Mouse (Mus musculus): Measurements from ENCODE around the gene Mapk3. TPM values are rescaled to one million over a fixed set of nuclear protein-coding genes. Genes with fewer than 3 reads are reported as not detected.
"Not testable (repeated sequence)": the region's sequence is repeated elsewhere in the genome, so short reads cannot be mapped to it uniquely, and the experiment has no call there.

Gene Mapk3
- total RNA-seq, 2 experiments from 2014 or later, result 147 to 168 TPM

DNA sequence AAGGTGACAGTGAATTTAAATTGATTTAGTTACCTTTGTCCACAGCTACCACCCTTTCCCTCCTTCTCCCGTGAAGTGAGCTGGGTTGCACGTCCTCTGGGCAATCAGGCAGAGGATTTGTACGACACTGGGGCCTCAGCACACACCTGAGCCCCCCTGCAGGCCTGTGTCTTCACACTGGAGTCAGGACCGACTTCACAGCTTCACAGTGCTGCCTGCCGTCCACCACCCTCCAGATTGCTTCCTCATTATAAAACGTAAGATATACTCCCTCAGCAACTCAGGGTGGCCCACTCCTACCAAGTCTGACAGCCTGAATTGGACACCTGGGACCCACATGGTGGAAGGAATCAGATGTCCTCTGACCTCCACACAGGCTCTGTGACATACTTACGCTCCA is 862 bp upstream of the Mapk3 start:
- DNase-seq (ENCODE audit: extremely low spot score in 1 of 2, low spot score in 1 of 2), result no peak

DNA sequence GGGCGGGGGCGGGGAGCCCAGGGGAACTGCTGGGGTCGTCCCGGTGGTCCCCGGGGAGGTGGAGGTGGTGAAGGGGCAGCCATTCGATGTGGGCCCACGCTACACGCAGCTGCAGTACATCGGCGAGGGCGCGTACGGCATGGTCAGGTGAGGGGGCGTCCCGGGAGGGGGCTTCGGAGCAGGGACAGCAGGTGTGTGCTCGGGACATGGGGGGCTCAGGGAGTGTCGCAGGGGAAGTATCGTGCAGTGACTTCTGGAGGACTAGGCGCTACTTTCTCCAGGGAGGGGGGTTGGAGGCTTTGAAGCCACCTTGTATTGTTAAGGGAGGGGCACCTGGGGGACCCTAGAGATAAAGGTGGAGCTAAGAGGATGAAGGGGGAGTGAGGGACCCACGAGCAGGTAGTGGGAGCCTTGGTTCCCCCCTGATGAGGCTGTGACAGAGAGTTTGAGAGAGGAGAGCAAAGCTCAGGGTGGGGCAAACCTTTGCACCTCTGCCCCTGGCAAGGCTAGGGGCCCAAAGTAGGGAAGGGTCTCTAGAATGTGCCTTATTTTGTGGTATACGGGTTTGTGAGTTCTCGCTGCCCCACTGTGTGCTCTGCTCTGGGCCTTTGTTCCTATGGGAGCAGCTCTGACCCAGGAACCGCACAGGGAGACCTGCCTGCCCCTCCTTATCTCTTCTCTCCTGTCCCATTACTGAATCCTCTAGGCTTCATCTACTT is 430 bp downstream of the Mapk3 start:
- no peak for DNase-seq (ENCODE audit: extremely low spot score in 1 of 2, low spot score in 1 of 2)

- no peak for DNase-seq (ENCODE audit: extremely low spot score in 1 of 2, low spot score in 1 of 2)
Observed at GRCm38 (mm10) chr7:126760391-126760802, 996 bp downstream of the Mapk3 start.

- no peak for DNase-seq (ENCODE audit: extremely low spot score in 1 of 2, low spot score in 1 of 2)
Observed at GRCm38 (mm10) chr7:126760956-126761355, 1.6 kb downstream of the Mapk3 start.

DNA sequence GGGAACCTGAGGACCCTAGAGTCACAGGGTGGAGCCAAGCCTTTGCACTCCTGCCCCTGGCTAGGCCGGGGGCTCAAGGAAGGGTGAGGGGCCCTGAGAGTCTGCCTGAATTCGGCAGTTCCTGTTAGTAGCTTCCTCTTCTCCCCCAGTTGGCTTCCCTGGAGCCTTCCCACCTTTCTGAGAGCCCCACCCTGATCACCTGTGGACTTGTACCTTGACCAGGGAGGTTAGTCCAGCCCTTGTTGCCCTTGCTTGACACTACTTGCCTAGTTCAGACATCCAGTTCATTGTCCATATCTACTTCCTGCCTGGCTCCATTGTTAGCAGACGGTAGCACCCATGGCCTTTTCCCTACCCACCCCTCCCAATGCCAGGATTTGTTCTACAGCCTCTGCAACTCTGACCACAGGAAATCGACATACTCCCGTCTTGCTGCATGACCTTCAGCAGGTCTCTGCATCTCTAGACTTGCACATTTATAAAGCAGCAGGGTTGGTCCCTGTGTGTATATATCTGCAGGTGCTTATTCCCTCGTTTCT is 2.2 kb downstream of the Mapk3 start:
- DNase-seq (ENCODE audit: extremely low spot score in 1 of 2, low spot score in 1 of 2), result no peak

GRCm38 (mm10) chr7:126762471-126763008 is 3.1 kb downstream of the Mapk3 start:
- DNase-seq (ENCODE audit: extremely low spot score in 1 of 2, low spot score in 1 of 2), result peak in 1 of 2 experiments; percentile 40

- DNase-seq (ENCODE audit: extremely low spot score in 1 of 2, low spot score in 1 of 2), result no peak
Observed at GRCm38 (mm10) chr7:126765540-126765939, 6.1 kb downstream of the Mapk3 start.

DNA sequence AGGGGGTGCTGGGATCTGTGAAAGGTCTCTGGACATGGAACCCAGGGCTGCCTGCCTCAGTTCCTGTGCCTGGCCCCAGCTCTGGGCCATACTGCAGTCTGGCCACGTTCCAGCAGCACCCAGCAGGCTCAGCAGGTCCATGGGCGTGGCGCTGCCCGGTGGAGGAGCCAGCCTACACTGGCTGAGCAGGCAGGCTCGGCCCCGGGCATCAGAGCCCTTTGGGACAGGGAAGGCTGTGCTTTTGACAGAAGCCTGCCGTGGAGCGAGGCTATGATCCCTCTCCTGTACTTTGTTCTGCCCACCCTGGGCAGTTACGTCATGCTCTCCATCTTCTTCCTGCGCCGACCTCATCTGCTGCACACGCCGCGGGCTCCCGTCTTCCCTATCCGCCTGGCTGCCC is 6.8 kb downstream of the Mapk3 start, which contains the start of gene Gdpd3:
Gene Gdpd3, plus strand, starts transcription at position 134 of the 400 bp plus-strand sequence.
- no peak for DNase-seq (ENCODE audit: extremely low spot score in 1 of 2, low spot score in 1 of 2)

- DNase-seq (ENCODE audit: extremely low spot score in 1 of 2, low spot score in 1 of 2), result no peak
Observed at GRCm38 (mm10) chr7:126767001-126767400, 7.6 kb downstream of the Mapk3 start.

- DNase-seq (ENCODE audit: extremely low spot score in 1 of 2, low spot score in 1 of 2), result no peak
Observed at GRCm38 (mm10) chr7:126770784-126771183, 11.4 kb downstream of the Mapk3 start.

DNA sequence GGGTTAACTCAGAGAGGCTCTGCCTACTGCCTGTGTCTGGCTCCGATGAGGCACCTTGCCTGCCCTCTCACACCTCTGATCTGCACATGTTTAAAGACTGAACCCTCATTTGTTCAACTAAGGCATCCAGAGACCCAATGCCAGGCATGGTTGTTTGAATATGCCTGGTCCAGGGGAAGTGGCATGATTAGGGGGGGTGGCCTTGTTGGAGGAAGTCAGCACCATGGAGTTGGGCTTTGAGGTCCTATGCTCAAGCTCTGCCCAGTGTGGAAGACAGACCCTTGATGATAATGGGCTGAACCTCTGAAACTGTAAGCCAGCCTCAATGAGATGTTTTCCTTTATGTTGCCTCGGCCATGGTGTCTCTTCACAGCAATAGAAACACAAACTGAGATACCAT is 13.9 kb downstream of the Mapk3 start:
- no peak for DNase-seq (ENCODE audit: extremely low spot score in 1 of 2, low spot score in 1 of 2)

DNA sequence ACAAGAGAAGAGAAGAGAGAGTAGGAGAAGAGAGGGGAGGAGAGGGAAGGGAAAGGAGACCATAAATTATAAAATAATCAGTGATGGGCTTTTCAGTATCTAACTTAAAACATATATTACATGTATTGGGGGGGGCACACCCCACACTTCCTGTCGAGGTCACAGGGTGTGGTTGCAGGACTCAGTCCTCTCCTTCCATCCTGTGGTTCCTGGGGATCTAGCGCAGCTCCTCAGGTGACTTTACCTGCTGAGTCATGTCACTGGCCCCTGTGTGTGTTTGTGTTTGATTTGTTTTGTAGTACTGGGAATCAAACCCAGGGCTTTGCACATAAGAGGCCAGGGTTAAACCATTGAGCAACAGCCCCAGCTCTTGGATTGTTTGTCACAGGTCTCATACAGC is 15.1 kb downstream of the Mapk3 start:
- no peak for DNase-seq (ENCODE audit: extremely low spot score in 1 of 2, low spot score in 1 of 2)

- DNase-seq (ENCODE audit: extremely low spot score in 1 of 2, low spot score in 1 of 2), result no peak
Observed at GRCm38 (mm10) chr7:126775185-126775977, 16.0 kb downstream of the Mapk3 start.

- no peak for DNase-seq (ENCODE audit: extremely low spot score in 1 of 2, low spot score in 1 of 2)
Observed at GRCm38 (mm10) chr7:126775978-126776234, 16.5 kb downstream of the Mapk3 start.

- peak; percentile 83 to 84 for DNase-seq (ENCODE audit: extremely low spot score in 1 of 2, low spot score in 1 of 2)
Observed at GRCm38 (mm10) chr7:126776598-126777057, 17.2 kb downstream of the Mapk3 start, which contains the start of gene Ypel3. Ypel3 (plus strand) TSS chr7:126776955.

- DNase-seq (ENCODE audit: extremely low spot score in 1 of 2, low spot score in 1 of 2), result no peak
Observed at GRCm38 (mm10) chr7:126777476-126777875, 18.1 kb downstream of the Mapk3 start.

GRCm38 (mm10) chr7:126778147-126778546 is 18.7 kb downstream of the Mapk3 start:
- no peak for DNase-seq (ENCODE audit: extremely low spot score in 1 of 2, low spot score in 1 of 2)

- not testable (repeated sequence) for DNase-seq (ENCODE audit: extremely low spot score in 1 of 2, low spot score in 1 of 2)
Observed at GRCm38 (mm10) chr7:126779101-126779500, 19.7 kb downstream of the Mapk3 start.

GRCm38 (mm10) chr7:126779983-126780970 is 20.9 kb downstream of the Mapk3 start:
- DNase-seq (ENCODE audit: extremely low spot score in 1 of 2, low spot score in 1 of 2), result peak; percentile 71 to 86

All from layer of hippocampus, postnatal 25 days (tissue).